Mouse (Mus musculus) liver, adult 2 months (tissue): ENCODE results near the gene Cdkal1.

Source experiments
- CTCF ChIP-seq: fragments of 200-500 bp; IDR thresholded peaks from 2 replicates; pipeline ENCODE4 v1.5.1; 2011; ENCODE audit warnings: low read depth, low read length, control low read depth
- POLR2A ChIP-seq: fragments of 200-500 bp; IDR thresholded peaks from 2 replicates; pipeline ENCODE4 v1.6.1; 2011; ENCODE audit warnings: low read length, control low read depth; ENCODE audit not compliant: insufficient read depth; ENCODE audit errors: extremely low read depth

DNA sequence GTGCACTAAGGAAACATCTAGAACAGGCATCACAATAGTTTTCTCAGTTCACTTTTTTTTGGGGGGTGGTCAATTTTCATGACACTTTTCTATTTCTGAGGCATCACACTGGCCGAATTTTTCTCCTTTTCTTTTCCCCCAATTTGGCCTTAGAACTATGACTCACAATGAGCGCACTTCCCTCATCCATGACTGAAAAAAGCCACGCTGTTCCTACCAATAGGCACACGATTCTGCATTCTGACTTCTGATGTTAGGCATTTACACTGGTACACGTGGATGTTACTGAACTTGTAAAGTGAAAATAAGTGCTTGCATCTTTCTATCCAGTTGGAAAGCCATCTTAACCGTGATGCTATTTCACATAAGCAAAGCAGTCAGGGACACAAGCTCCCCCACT lies 77.3 kb downstream of the Cdkal1 start:
- TF ChIP-seq CTCF = no peak
- TF ChIP-seq POLR2A = no peak
